Mouse (Mus musculus): Measurements from ENCODE around the gene Cp.

GRCm38 (mm10) chr3:20005611-20006010, 48.8 kb downstream of the Cp start:
- TF ChIP-seq CTCF (IDR thresholded peaks at IDR 0.05) (no peak), EP300 (IDR thresholded peaks at IDR 0.05) (no peak)
